Comparison of ENCODE assay signal across 9 mouse cellular contexts in the genomic region with DNA sequence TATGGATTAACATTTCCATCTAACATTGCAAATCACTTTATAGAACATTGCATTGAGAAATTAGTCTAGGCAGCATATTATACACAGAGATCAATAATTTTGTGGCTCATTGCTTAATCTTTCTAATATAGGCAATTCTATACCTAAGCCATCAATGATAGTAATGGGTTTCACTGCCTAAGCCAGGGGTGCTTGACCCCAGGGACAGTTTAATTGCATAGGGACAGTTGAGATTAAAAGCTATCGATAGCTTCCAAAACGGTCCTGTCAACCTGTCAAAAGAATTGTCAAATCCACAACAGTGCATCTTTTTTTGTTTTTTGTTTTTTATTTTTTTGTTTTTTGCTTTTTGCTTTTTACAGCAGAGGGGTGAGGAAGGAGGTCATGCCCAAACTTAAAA. TPM values are rescaled to one million over a fixed set of nuclear protein-coding genes. Genes with fewer than 3 reads are reported as not detected.
DNase-seq lines count a peak whose midpoint lies in the region; ATAC-seq and TF ChIP-seq lines count a peak whose summit lies in the region.
"Had no signal": no experiment of that assay in that cellular context is flagged by ENCODE, and none has a peak within 500 bp of the region (broad histone marks: within the 10 kb centered on the region; RNA-seq: fewer than 3 reads in every experiment).

No protein-coding gene starts in this region.

- no peak for DNase-seq in lung, postnatal 25 days (ENCODE audit: low spot score)
- no peak for DNase-seq in forebrain, postnatal 0 days
- no peak for DNase-seq in limb, embryonic 14.5 days (ENCODE audit: low spot score)
- DNase-seq in stomach, postnatal 0 days (ENCODE audit: low spot score), result no peak
- DNase-seq in kidney, postnatal 4 days, result no peak
- DNase-seq: cerebellum, adult 8-10 months; liver, embryonic 13.5 days had no signal

- no peak for ATAC-seq in lung, embryonic 15.5 days (ENCODE audit: borderline replicate concordance, extremely low read depth, low FRiP score, low TSS enrichment)
- no peak for ATAC-seq in forebrain, postnatal 0 days
- no peak for ATAC-seq in limb, embryonic 14.5 days (ENCODE audit: low FRiP score, low read depth)
- ATAC-seq in stomach, postnatal 0 days (ENCODE audit: low FRiP score, low TSS enrichment), result no peak
- ATAC-seq in erythroid progenitor cell, adult 5-6 weeks (replicated peaks; ENCODE audit: low FRiP score, poor library complexity, severe bottlenecking), result no peak

- WGBS in lung, embryonic 15.5 days, result 89% methylated on average over 2 of the region's 2 CpGs
- WGBS in forebrain, postnatal 0 days, result 61% methylated on average over 2 of the region's 2 CpGs
- WGBS in limb, embryonic 14.5 days, result 69% methylated on average over 2 of the region's 2 CpGs
- WGBS in stomach, postnatal 0 days, result 84% methylated on average over 2 of the region's 2 CpGs

- no peak for TF ChIP-seq CTCF in forebrain, postnatal 0 days (IDR thresholded peaks at IDR 0.05; ENCODE audit: low read depth)
- TF ChIP-seq CTCF in stomach, postnatal 0 days (IDR thresholded peaks at IDR 0.05; ENCODE audit: low read depth), result no peak

- no peaks in the 10 kb centered on the region for H3K27me3 ChIP-seq in lung, embryonic 15.5 days
- H3K27me3 ChIP-seq in forebrain, postnatal 0 days (ENCODE audit: insufficient read depth, low read length), result no peaks in the 10 kb centered on the region
- peaks cover 3% of the 10 kb centered on the region; the same call in 1 of the 2 replicates for H3K27me3 ChIP-seq in limb, embryonic 14.5 days (ENCODE audit: control insufficient read depth, insufficient read depth, low read length)
- H3K27me3 ChIP-seq in stomach, postnatal 0 days (ENCODE audit: control insufficient read depth, insufficient read depth, low read length), result no peaks in the 10 kb centered on the region

- H3K36me3 ChIP-seq in lung, embryonic 15.5 days, result no peaks in the 10 kb centered on the region
- no peaks in the 10 kb centered on the region for H3K36me3 ChIP-seq in forebrain, postnatal 0 days (ENCODE audit: insufficient read depth)
- no peaks in the 10 kb centered on the region for H3K36me3 ChIP-seq in limb, embryonic 14.5 days (ENCODE audit: control insufficient read depth, insufficient read depth, low read length)
- H3K36me3 ChIP-seq in stomach, postnatal 0 days (ENCODE audit: control insufficient read depth, insufficient read depth, low read length), result no peaks in the 10 kb centered on the region
- H3K36me3 ChIP-seq: liver, embryonic 13.5 days had no signal

- 0 out of 2 replicates have a peak, but pooled peaks cover 6% of the 10 kb centered on the region for H3K4me1 ChIP-seq in lung, embryonic 15.5 days
- H3K4me1 ChIP-seq in forebrain, postnatal 0 days (ENCODE audit: insufficient read depth), result no peaks in the 10 kb centered on the region
- H3K4me1 ChIP-seq in limb, embryonic 14.5 days (ENCODE audit: control insufficient read depth, insufficient read depth, low read length), result peaks cover 4% of the 10 kb centered on the region
- H3K4me1 ChIP-seq in stomach, postnatal 0 days (replicated peaks; ENCODE audit: control insufficient read depth, insufficient read depth), result no peaks in the 10 kb centered on the region

- H3K4me3 ChIP-seq in lung, embryonic 15.5 days, result no peak overlapping the region
- H3K4me3 ChIP-seq in forebrain, postnatal 0 days (ENCODE audit: low read depth, low read length), result peak overlapping the region; percentile 52
- no peak overlapping the region for H3K4me3 ChIP-seq in limb, embryonic 14.5 days (replicated peaks; ENCODE audit: low read length)
- H3K4me3 ChIP-seq in stomach, postnatal 0 days (ENCODE audit: low read depth, low read length), result no peak overlapping the region

- peak overlapping the region; percentile 70 for H3K4me2 ChIP-seq in lung, embryonic 15.5 days
- peak overlapping the region; percentile 75 for H3K4me2 ChIP-seq in forebrain, postnatal 0 days (ENCODE audit: low read depth)
- peak overlapping the region; percentile 92 for H3K4me2 ChIP-seq in limb, embryonic 14.5 days (replicated peaks; ENCODE audit: low read depth, low read length, severe bottlenecking)
- peak overlapping the region; percentile 56; the same call in 1 of the 2 replicates for H3K4me2 ChIP-seq in stomach, postnatal 0 days (replicated peaks; ENCODE audit: low read depth)

- no peaks in the 10 kb centered on the region for H3K9me3 ChIP-seq in lung, embryonic 15.5 days
- no peaks in the 10 kb centered on the region for H3K9me3 ChIP-seq in forebrain, postnatal 0 days (ENCODE audit: low read length)
- H3K9me3 ChIP-seq in limb, embryonic 14.5 days (ENCODE audit: control insufficient read depth, low read length), result no peaks in the 10 kb centered on the region
- no peaks in the 10 kb centered on the region for H3K9me3 ChIP-seq in stomach, postnatal 0 days (ENCODE audit: control insufficient read depth, low read length)
- H3K9me3 ChIP-seq: liver, embryonic 13.5 days had no signal

- no peak overlapping the region for H3K27ac ChIP-seq in lung, embryonic 15.5 days
- peak overlapping the region; percentile 76; the same call in 1 of the 2 replicates for H3K27ac ChIP-seq in forebrain, postnatal 0 days (ENCODE audit: low read depth, low read length)
- H3K27ac ChIP-seq in limb, embryonic 14.5 days (replicated peaks; ENCODE audit: low read depth, low read length), result no peak overlapping the region
- H3K27ac ChIP-seq in stomach, postnatal 0 days (replicated peaks), result no peak overlapping the region
- H3K27ac ChIP-seq: liver, embryonic 13.5 days had no signal

- H3K9ac ChIP-seq in lung, embryonic 15.5 days, result no peak overlapping the region
- peak overlapping the region; percentile 74 for H3K9ac ChIP-seq in forebrain, postnatal 0 days
- H3K9ac ChIP-seq in limb, embryonic 14.5 days (ENCODE audit: low read depth, low read length, severe bottlenecking), result no peak overlapping the region
- no peak overlapping the region for H3K9ac ChIP-seq in stomach, postnatal 0 days (ENCODE audit: low read length)
- H3K9ac ChIP-seq: liver, embryonic 13.5 days had no signal

- no peak for TF ChIP-seq POLR2A in limb, embryonic 14.5 days (IDR thresholded peaks at IDR 0.05; ENCODE audit: borderline replicate concordance, extremely low read depth, insufficient read depth, insufficient read length)

- no peak for TF ChIP-seq EP300 in stomach, postnatal 0 days (optimal IDR thresholded peaks at IDR 0.05)

RNA-seq across cellular contexts. Expression of a gene that starts 58.5 kb away (rescaled TPM):
- 50.5 and 54.5 TPM in 2 replicates for polyA plus RNA-seq in lung, embryonic 15.5 days (2015; fragmentation: Nextera tagmentation; extraction: Ambion mirVana)
- total RNA-seq in forebrain, postnatal 0 days (2014; rRNA removed), result 11.3 and 13.1 TPM in 2 replicates
- 7.6 and 9.1 TPM in 2 replicates for polyA plus RNA-seq in forebrain, postnatal 0 days (2015; fragmentation: Nextera tagmentation; extraction: Ambion mirVana)
- 10.2 and 14.2 TPM in 2 replicates for polyA plus RNA-seq in limb, embryonic 14.5 days (2012; rRNA removed)
- polyA plus RNA-seq in limb, embryonic 14.5 days (2014; fragmentation: Nextera tagmentation; extraction: Ambion mirVana), result 23.3 and 24.3 TPM in 2 replicates
- polyA plus RNA-seq in stomach, postnatal 0 days (2015; fragmentation: Nextera tagmentation; extraction: Ambion mirVana), result 15.1 and 16.1 TPM in 2 replicates
- total RNA-seq in erythroid progenitor cell, adult 5-6 weeks (2015; ENCODE audit: low replicate concordance), result 7.2 and 9.6 TPM in 2 replicates
- 8.0 and 11.0 TPM in 2 replicates for total RNA-seq in erythroid progenitor cell, adult 5-6 weeks (2017; ENCODE audit: low replicate concordance)
